Mouse (Mus musculus) heart, embryonic 13.5 days (tissue): ENCODE results near the gene Des. TPM values are rescaled to one million over a fixed set of nuclear protein-coding genes. Genes with fewer than 3 reads are reported as not detected.

Experiments used
- ATAC-seq: fragments of 200-750 bp; cut with Nextera tagmentation; 2 replicates; pipeline ENCODE4 v1.8.0; 2017; ENCODE audit warnings: moderate TSS enrichment; ENCODE audit not compliant: insufficient number of reproducible peaks, low FRiP score, low TSS enrichment; ENCODE audit errors: extremely low read depth
- H3K27ac ChIP-seq: fragments of 300-500 bp; sonication (generic); replicated peaks from 2 replicates; pipeline ENCODE4 v1.5.1; 2015; ENCODE audit warnings: moderate library complexity, mild to moderate bottlenecking, inconsistent platforms
- H3K27me3 ChIP-seq: fragments of 300-500 bp; sonication (generic); replicated peaks from 2 replicates; pipeline ENCODE4 v1.6.1; 2015; ENCODE audit warnings: mild to moderate bottlenecking, inconsistent platforms
- H3K36me3 ChIP-seq: fragments of 300-500 bp; sonication (generic); 2 replicates; pipeline ENCODE4 v1.6.1; 2015; ENCODE audit warnings: mild to moderate bottlenecking, inconsistent platforms
- H3K4me1 ChIP-seq: fragments of 300-500 bp; sonication (generic); 2 replicates; pipeline ENCODE4 v1.6.1; 2015; ENCODE audit warnings: inconsistent platforms
- H3K4me2 ChIP-seq: fragments of 300-500 bp; sonication (generic); 2 replicates; pipeline ENCODE4 v1.6.1; 2015; ENCODE audit warnings: inconsistent platforms, mild to moderate bottlenecking, moderate library complexity
- H3K4me3 ChIP-seq: fragments of 300-500 bp; sonication (generic); 2 replicates; pipeline ENCODE4 v1.5.1; 2015; ENCODE audit warnings: moderate library complexity, mild to moderate bottlenecking, inconsistent platforms
- H3K9ac ChIP-seq: fragments of 300-500 bp; sonication (generic); 2 replicates; pipeline ENCODE4 v1.6.1; 2015; ENCODE audit warnings: inconsistent platforms, mild to moderate bottlenecking, moderate library complexity
- H3K9me3 ChIP-seq: fragments of 300-500 bp; sonication (generic); 2 replicates; pipeline ENCODE4 v1.6.1; 2016; ENCODE audit warnings: inconsistent platforms
- WGBS: fragments of 180-500 bp; shearing (Covaris S2); methylation state at CpG from one replicate; pipeline ENCODE4 v1.1.7; 2015; ENCODE audit warnings: mixed read lengths; 5-methylcytosine and 5-hydroxymethylcytosine counted together
- polyA plus RNA-seq: library from polyadenylated mRNA; unstranded; fragments of >200 nt; fragmentation: Nextera tagmentation; extraction: Ambion mirVana; gene quantifications from 2 replicates; pipeline ENCODE4 v1.2.1, GENCODE M21; 2015

The Des gene
- polyA plus RNA-seq, 1 experiment from 2014 or later, result 393 TPM

- Histone ChIP-seq H3K4me2 (no peak overlapping the region), H3K9ac (no peak overlapping the region), H3K4me3 (no peak overlapping the region), H3K36me3 (no peaks in the 10 kb centered on the region), H3K4me1 (peaks cover 5% of the 10 kb centered on the region; the same call in 1 of the 2 replicates), H3K9me3 (no peaks in the 10 kb centered on the region), H3K27me3 (no peaks in the 10 kb centered on the region), H3K27ac (no peak overlapping the region)
- 63% methylated on average over 1 of the region's 1 CpGs for WGBS
- no peak for ATAC-seq
These were observed 28.9 kb upstream of the Des start for GRCm38 (mm10) chr1:75331271-75331670.

GRCm38 (mm10) chr1:75336461-75336860 is 23.7 kb upstream of the Des start:
- ATAC-seq, result no peak
- peaks cover 5% of the 10 kb centered on the region; the same call in 1 of the 2 replicates for H3K27me3 ChIP-seq
- H3K27ac ChIP-seq, result no peak overlapping the region
- 48% methylated on average over 3 of the region's 3 CpGs for whole genome bisulfite sequencing
- no peak overlapping the region for H3K4me2 ChIP-seq
- no peaks in the 10 kb centered on the region for H3K36me3 ChIP-seq
- H3K4me1 ChIP-seq, result peaks cover 16% of the 10 kb centered on the region
- no peaks in the 10 kb centered on the region for H3K9me3 ChIP-seq
- H3K9ac ChIP-seq, result no peak overlapping the region
- no peak overlapping the region for H3K4me3 ChIP-seq

- no peak overlapping the region for H3K9ac ChIP-seq
- H3K27me3 ChIP-seq, result peaks cover 11% of the 10 kb centered on the region
- H3K36me3 ChIP-seq, result no peaks in the 10 kb centered on the region
- peaks cover 16% of the 10 kb centered on the region for H3K4me1 ChIP-seq
- no peak overlapping the region for H3K4me3 ChIP-seq
- no peak overlapping the region for H3K4me2 ChIP-seq
- ATAC-seq, result no peak
- WGBS, result 64% methylated on average over 9 of the region's 9 CpGs
- H3K27ac ChIP-seq, result no peak overlapping the region
- H3K9me3 ChIP-seq, result no peaks in the 10 kb centered on the region
These were observed 23.0 kb upstream of the Des start for GRCm38 (mm10) chr1:75337097-75337496.

- H3K9ac ChIP-seq, result peak overlapping the region; percentile 37; the same call in 1 of the 2 replicates
- ATAC-seq, result no peak
- H3K4me3 ChIP-seq, result no peak overlapping the region
- no peaks in the 10 kb centered on the region for H3K9me3 ChIP-seq
- H3K4me1 ChIP-seq, result peaks cover 18% of the 10 kb centered on the region
- 50% methylated on average over 11 of the region's 11 CpGs for WGBS
- H3K4me2 ChIP-seq, result no peak overlapping the region
- no peak overlapping the region for H3K27ac ChIP-seq
- peaks cover 13% of the 10 kb centered on the region for H3K27me3 ChIP-seq
- H3K36me3 ChIP-seq, result no peaks in the 10 kb centered on the region
These were observed 21.9 kb upstream of the Des start for GRCm38 (mm10) chr1:75338091-75338694.

- ATAC-seq, result no peak
- Histone ChIP-seq H3K9ac (peak overlapping the region; percentile 48; the same call in 1 of the 2 replicates), H3K4me3 (no peak overlapping the region), H3K4me2 (no peak overlapping the region), H3K9me3 (no peaks in the 10 kb centered on the region), H3K27me3 (peaks cover 13% of the 10 kb centered on the region), H3K4me1 (peaks cover 29% of the 10 kb centered on the region), H3K27ac (no peak overlapping the region), H3K36me3 (no peaks in the 10 kb centered on the region)
- WGBS, result 54% methylated on average over 9 of the region's 9 CpGs
These were observed 20.8 kb upstream of the Des start for GRCm38 (mm10) chr1:75339337-75339736.

- no peak for ATAC-seq
- H3K9ac ChIP-seq, result no peak overlapping the region
- no peak overlapping the region for H3K4me2 ChIP-seq
- no peak overlapping the region for H3K4me3 ChIP-seq
- H3K4me1 ChIP-seq, result peaks cover 41% of the 10 kb centered on the region
- 75% methylated on average over 2 of the region's 2 CpGs for WGBS
- H3K27me3 ChIP-seq, result peaks cover 13% of the 10 kb centered on the region
- H3K36me3 ChIP-seq, result no peaks in the 10 kb centered on the region
- H3K9me3 ChIP-seq, result no peaks in the 10 kb centered on the region
- no peak overlapping the region for H3K27ac ChIP-seq
These were observed 19.6 kb upstream of the Des start for GRCm38 (mm10) chr1:75340519-75340918.

- Histone ChIP-seq H3K4me2 (no peak overlapping the region), H3K4me3 (no peak overlapping the region), H3K36me3 (no peaks in the 10 kb centered on the region), H3K27me3 (peaks cover 13% of the 10 kb centered on the region), H3K9ac (no peak overlapping the region), H3K27ac (no peak overlapping the region), H3K9me3 (no peaks in the 10 kb centered on the region), H3K4me1 (peaks cover 65% of the 10 kb centered on the region)
- no peak for ATAC-seq
- under 1% methylated on average over 8 of the region's 8 CpGs for WGBS
These were observed 17.2 kb upstream of the Des start for GRCm38 (mm10) chr1:75342874-75343416.

GRCm38 (mm10) chr1:75344291-75345035 is 15.7 kb upstream of the Des start:
- Histone ChIP-seq H3K27me3 (peaks cover 13% of the 10 kb centered on the region), H3K36me3 (no peaks in the 10 kb centered on the region), H3K4me1 (peaks cover 69% of the 10 kb centered on the region), H3K4me2 (peak overlapping the region; percentile 46), H3K27ac (peak overlapping the region; percentile 94), H3K9ac (peak overlapping the region; percentile 66), H3K4me3 (no peak overlapping the region), H3K9me3 (no peaks in the 10 kb centered on the region)
- ATAC-seq, result 0 out of 2 replicates have a peak, but pooled peaks have one; percentile 16
- WGBS, result 5% methylated on average over 15 of the region's 15 CpGs

- Histone ChIP-seq H3K4me1 (peaks cover 72% of the 10 kb centered on the region), H3K4me3 (no peak overlapping the region), H3K9me3 (no peaks in the 10 kb centered on the region), H3K36me3 (no peaks in the 10 kb centered on the region), H3K27me3 (peaks cover 13% of the 10 kb centered on the region), H3K9ac (peak overlapping the region; percentile 66), H3K27ac (peak overlapping the region; percentile 94), H3K4me2 (peak overlapping the region; percentile 46)
- WGBS, result 26% methylated on average over 20 of the region's 20 CpGs
- ATAC-seq, result no peak
These were observed 14.8 kb upstream of the Des start for GRCm38 (mm10) chr1:75345036-75345935.

- 24% methylated on average over 5 of the region's 5 CpGs for WGBS
- H3K4me1 ChIP-seq, result peaks cover 72% of the 10 kb centered on the region
- ATAC-seq, result no peak
- peak overlapping the region; percentile 73 for H3K9ac ChIP-seq
- H3K9me3 ChIP-seq, result no peaks in the 10 kb centered on the region
- peaks cover under 1% of the 10 kb centered on the region for H3K27me3 ChIP-seq
- peak overlapping the region; percentile 10; the same call in 1 of the 2 replicates for H3K4me2 ChIP-seq
- peak overlapping the region; percentile 94 for H3K27ac ChIP-seq
- H3K36me3 ChIP-seq, result no peaks in the 10 kb centered on the region
- no peak overlapping the region for H3K4me3 ChIP-seq
These were observed 12.8 kb upstream of the Des start for GRCm38 (mm10) chr1:75347279-75347678.

GRCm38 (mm10) chr1:75349275-75349674 is 10.9 kb upstream of the Des start:
- no peak overlapping the region for H3K4me2 ChIP-seq
- peak overlapping the region; percentile 94 for H3K27ac ChIP-seq
- H3K27me3 ChIP-seq, result no peaks in the 10 kb centered on the region
- peak overlapping the region; percentile 61 for H3K9ac ChIP-seq
- peaks cover 59% of the 10 kb centered on the region for H3K4me1 ChIP-seq
- no peak overlapping the region for H3K4me3 ChIP-seq
- no peaks in the 10 kb centered on the region for H3K36me3 ChIP-seq
- 24% methylated on average over 5 of the region's 5 CpGs for WGBS
- no peaks in the 10 kb centered on the region for H3K9me3 ChIP-seq
- ATAC-seq, result 0 out of 2 replicates have a peak, but pooled peaks have one; percentile 17
